ENCODE assay signal across 18 mouse cellular contexts in genomic region chr9:101807249-101807648, GRCm38 (mm10). TPM values are rescaled to one million over a fixed set of nuclear protein-coding genes. Genes with fewer than 3 reads are reported as not detected.
DNase-seq lines count a peak whose midpoint lies in the region; ATAC-seq lines count a peak whose summit lies in the region.
"Had no signal": no experiment of that assay in that cellular context is flagged by ENCODE, and none has a peak within 500 bp of the region (broad histone marks: within the 10 kb centered on the region; RNA-seq: fewer than 3 reads in every experiment).

No protein-coding gene starts in this region.

- H3K4me2 ChIP-seq in hindbrain, embryonic 15.5 days: no peak overlapping the region
- H3K4me2 ChIP-seq: limb, embryonic 15.5 days had no signal

- H3K9ac ChIP-seq in hindbrain, embryonic 15.5 days: no peak overlapping the region
- H3K9ac ChIP-seq: limb, embryonic 15.5 days had no signal

- peak; percentile 34 for ATAC-seq in hindbrain, embryonic 15.5 days (ENCODE audit: low FRiP score, low read depth)
- ATAC-seq: intestine, postnatal 0 days had no signal

- peaks cover 12% of the 10 kb centered on the region for H3K4me1 ChIP-seq in hindbrain, embryonic 15.5 days (replicated peaks)
- H3K4me1 ChIP-seq: limb, embryonic 15.5 days had no signal

- H3K9me3 ChIP-seq in hindbrain, embryonic 15.5 days: no peaks in the 10 kb centered on the region
- H3K9me3 ChIP-seq: limb, embryonic 15.5 days had no signal

- WGBS in hindbrain, embryonic 15.5 days: 23% methylated on average over 4 of the region's 4 CpGs

- 0 out of 2 replicates have a peak overlapping the region, but pooled peaks have one; percentile 30 for H3K27ac ChIP-seq in hindbrain, embryonic 15.5 days (replicated peaks)
- H3K27ac ChIP-seq: heart, adult 2 months; limb, embryonic 15.5 days had no signal

- no peaks in the 10 kb centered on the region for H3K36me3 ChIP-seq in hindbrain, embryonic 15.5 days
- H3K36me3 ChIP-seq: limb, embryonic 15.5 days had no signal

- no peak overlapping the region for H3K4me3 ChIP-seq in hindbrain, embryonic 15.5 days
- H3K4me3 ChIP-seq: heart, adult 2 months; limb, embryonic 15.5 days; myocyte had no signal

- H3K27me3 ChIP-seq in hindbrain, embryonic 15.5 days: no peaks in the 10 kb centered on the region
- H3K27me3 ChIP-seq: CH12.LX had no signal

- peak; percentile 11 for DNase-seq in layer of hippocampus, adult 11-12 months (ENCODE audit: low spot score)
- DNase-seq in layer of hippocampus, adult 9-10 months (ENCODE audit: low spot score): no peak
- DNase-seq in right cerebral cortex, postnatal 10 days (ENCODE audit: low spot score in 2 of 2): peak; percentile 39 to 55
- DNase-seq in right cerebral cortex, postnatal 14 days: no peak
- DNase-seq in urinary bladder, postnatal 14 days (ENCODE audit: low spot score): no peak
- DNase-seq in adrenal gland, postnatal 4 days (ENCODE audit: low spot score in 2 of 2): no peak
- DNase-seq: adrenal gland, adult 8-10 months; heart, adult 2 months; heart, postnatal 14 days; lung, adult 2 months; thymus, adult 2 months had no signal

RNA-seq across cellular contexts. Expression of gene 9630041A04Rik, which starts 54.4 kb away (rescaled TPM):
- polyA plus RNA-seq in hindbrain, embryonic 15.5 days (2015; fragmentation: Nextera tagmentation; extraction: Ambion mirVana): 0.26 and 0.30 TPM in 2 replicates
- not detected for total RNA-seq in adrenal gland, postnatal 4 days (2021)
- total RNA-seq: adrenal gland, adult 8-10 months; CH12.LX; heart, adult 2 months; heart, postnatal 14 days had no signal
- polyA plus RNA-seq: cortical plate, adult 2 months; heart, adult 2 months; intestine, postnatal 0 days; large intestine, adult 2 months; limb, embryonic 15.5 days; lung, adult 2 months; myocyte; thymus, adult 2 months had no signal

Comparison
In these comparisons a context has a peak if more than half of its experiments do, and no peak if none do; other contexts are left out.
1. DNase-seq: peak in layer of hippocampus, adult 11-12 months (single experiment) and right cerebral cortex, postnatal 10 days (2 of 2); none in layer of hippocampus, adult 9-10 months (single experiment), right cerebral cortex, postnatal 14 days (single experiment), urinary bladder, postnatal 14 days (single experiment) and adrenal gland, postnatal 4 days (0 of 2).